Mouse (Mus musculus): ENCODE data around the gene Ap2m1.

- TF ChIP-seq CTCF (IDR thresholded peaks at IDR 0.05; ENCODE audit: borderline replicate concordance, insufficient read depth, low read depth, low read length) = no peak
- TF ChIP-seq POLR2A (IDR thresholded peaks at IDR 0.05; ENCODE audit: borderline replicate concordance, insufficient read depth, low read length) = no peak
Measured at GRCm38 (mm10) chr16:20530941-20531340, 4.3 kb upstream of the Ap2m1 start.
